Mouse (Mus musculus) embryo, embryonic 10.5 days (tissue): Measurements from ENCODE around the gene Gsx2.

Source experiments
- DNase-seq: peaks from one replicate; pipeline ENCODE4 v3.0.0-alpha.2; 2015; ENCODE audit warnings: low spot score

The Gsx2 gene

DNA sequence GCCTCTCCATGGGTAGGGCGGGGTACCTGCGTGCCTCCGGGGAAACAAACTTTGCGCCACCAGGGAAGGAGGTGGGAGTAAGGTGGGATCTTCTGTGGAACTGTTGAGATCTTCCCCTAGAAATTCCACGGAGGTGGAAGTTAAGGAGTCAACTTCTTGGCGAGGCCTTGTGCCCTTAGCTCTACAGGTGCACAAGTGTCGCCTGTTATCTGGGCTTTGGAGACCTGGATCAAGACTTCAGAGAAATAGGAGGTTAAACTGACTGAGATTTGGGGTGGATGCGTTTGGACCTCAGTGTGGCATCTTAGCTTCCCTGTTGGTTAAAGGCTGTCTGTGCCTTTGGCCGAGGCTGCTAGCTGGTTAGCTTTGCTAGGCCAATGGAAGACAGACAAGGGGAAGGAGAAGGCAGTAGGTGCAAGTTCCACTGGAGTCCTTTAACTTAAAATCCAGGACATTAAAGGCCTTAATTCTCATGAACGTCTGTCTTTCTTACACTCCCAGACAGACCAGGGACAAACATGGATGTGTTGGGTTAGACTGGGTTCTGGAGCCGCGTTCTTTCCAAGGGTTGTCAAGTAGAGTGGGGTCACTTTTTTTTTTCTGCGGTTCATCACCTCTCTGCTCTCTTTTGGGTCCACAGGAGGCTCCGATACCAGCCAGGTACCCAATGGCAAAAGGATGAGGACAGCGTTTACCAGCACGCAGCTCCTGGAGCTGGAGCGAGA is 1.1 kb downstream of the Gsx2 start:
- DNase-seq = no peak

DNA sequence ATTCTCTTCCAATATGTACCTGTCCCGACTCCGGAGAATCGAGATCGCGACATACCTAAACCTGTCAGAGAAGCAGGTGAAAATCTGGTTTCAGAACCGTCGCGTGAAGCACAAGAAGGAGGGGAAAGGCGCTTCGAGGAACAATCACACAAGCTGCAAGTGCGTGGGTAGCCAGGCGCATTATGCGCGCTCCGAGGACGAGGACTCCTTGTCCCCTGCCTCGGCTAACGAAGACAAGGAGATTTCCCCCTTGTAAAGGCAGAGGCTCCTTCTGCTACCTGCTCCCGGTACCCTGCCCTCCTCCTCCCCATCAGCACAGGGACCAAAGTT is 1.6 kb downstream of the Gsx2 start:
- peak; percentile 55 for DNase-seq

DNA sequence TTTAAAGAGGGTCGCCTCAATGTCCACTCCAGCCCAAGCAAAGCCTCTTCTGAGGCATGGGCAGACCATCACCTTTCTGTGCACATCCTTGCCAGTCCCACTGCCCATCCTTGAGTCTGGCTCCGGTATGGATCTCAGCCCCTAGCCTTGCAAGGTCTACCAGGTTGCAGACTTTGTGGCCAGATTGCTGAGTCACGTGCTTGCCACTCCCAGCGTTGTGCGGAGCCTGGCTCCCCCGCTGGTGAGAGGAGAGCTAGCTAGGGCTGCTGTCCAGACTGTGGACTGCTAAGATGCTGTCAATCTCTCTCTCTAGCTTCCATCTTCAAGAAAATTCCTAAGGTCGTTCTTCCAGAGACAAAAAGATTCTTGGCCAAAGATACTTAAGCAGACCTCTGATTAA is 4.2 kb downstream of the Gsx2 start:
- DNase-seq = peak; percentile 64

DNA sequence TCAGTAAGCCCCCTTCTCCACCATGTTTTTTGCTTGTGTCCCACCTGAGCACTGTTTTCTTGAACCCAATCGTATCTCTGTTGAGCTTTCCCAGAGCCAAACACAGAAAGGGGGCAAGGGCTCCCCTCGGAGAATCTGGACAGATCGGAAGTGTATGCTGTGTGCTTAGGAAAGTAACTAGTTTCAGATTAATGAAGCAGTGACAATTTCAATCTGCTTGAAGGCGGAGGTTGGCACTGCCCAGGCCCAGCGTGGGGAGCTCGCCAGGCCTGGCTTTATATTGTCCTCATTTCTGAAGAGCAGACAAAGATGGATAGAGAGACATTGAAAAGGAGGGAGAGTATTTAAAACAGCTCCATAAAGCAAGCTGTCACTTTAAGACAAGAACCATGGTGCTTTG is 7.0 kb downstream of the Gsx2 start:
- peak; percentile 41 for DNase-seq

DNA sequence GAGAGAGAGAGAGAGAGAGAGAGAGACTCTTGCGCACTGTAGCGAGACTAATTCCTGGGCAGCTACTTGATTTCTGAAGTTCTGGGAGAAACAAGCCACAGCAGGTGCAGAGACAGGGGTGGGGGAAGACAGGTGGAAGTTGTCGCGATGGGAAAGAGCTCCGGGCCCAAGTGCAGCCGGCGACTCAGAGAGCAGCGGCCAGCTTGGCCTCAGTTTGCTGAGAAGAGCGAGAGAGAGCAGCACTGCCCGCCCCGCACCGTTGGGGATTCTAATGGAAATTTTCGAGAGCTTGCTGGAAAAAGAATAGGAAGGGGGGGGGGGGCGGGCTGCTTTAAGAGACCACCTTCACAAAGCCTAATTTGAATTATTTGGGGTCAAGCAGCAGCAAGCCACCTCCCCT is 7.7 kb downstream of the Gsx2 start:
- DNase-seq = peak; percentile 59

DNA sequence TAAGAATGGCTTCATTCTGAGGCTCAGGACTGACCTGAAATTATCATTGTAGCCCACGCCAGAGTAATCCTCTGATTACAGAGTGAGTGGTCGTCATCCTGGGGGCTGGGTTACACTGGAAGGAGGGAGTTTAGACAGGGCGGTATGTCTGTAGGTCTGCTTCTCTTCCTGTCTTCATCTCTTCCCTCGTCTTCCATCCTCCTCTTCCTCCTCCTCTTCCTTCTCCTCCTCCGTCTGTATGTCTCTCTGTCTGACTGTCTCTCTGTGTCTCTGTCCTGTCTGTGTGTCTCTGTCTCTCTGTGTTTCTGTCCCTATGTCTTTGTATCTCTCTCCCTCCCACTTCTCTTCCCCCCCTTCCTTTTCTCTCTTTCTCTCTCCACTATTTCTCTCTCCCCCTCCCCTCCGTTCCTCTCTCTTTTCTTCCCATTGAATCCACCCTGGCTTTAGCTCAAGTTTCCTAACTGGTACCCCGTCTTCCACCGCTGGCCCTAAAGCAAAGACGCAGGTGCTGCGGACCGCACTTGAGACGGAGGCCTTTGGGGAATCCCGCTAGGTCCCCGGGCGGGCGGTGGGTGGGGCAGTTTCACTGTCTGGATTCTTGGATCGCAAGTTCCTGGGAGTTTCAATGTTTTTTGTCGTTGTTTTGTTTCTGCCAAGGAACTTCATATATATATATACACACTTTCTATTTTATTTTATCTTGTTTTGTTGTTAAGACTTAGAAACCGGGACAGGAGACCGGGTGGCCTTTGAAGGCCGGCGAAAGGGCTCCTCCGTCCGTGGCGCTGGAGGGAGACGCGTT is 8.4 kb downstream of the Gsx2 start:
- DNase-seq = peak; percentile 46

DNA sequence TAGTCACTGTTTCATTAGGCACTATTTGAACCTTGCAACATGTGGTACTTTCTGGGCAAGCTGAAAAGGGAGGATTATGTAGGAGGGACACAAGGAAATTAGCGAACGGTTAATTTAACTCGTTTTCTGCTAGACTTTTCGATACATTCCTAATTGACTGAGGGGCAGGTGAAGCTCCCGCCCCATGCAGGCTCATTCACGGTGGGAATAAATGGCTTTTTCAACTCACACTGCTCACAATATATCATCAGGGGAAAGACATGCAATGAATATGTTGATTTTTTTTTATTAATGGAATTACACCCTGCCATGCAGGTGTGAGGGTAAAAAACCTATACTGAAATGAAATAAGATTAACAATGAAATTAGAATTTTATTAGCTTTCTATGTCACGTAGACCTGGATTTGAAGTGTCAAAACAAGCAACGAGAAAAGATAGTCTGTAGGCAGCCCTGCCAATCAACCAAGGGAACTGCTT is 9.0 kb downstream of the Gsx2 start:
- no peak for DNase-seq

DNA sequence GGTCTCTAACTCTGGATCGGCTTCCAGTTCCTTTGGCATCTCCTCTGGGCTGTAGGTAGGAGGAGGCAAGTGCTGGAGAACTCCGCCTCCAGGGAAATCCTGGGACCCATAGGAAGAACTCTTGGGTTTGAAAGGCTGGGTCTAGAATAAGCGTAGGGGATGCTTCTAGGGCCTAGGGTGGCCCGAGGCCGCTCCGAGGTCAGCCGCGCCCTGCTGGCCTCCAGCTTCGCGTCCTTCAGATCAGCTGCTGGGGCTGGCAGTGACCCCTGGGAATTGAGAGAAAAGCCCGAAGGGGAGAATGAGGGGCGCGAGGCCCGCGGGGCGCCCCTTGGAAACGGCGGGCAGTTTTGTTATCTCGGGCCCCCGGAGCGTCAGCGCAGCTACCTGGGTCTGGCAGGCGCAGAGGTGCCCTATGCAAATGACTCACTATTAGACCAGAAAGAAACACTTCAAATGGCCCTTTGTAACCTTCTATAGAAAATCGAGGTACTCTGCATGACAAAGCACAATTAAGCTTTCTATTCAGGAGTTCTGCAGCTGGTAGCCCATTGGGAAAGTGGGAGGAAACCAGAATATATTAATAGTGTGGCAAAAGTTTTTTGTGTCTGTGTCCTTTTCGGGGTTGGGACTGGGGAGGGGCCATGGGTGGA is 9.6 kb downstream of the Gsx2 start:
- peak; percentile 51 for DNase-seq

DNA sequence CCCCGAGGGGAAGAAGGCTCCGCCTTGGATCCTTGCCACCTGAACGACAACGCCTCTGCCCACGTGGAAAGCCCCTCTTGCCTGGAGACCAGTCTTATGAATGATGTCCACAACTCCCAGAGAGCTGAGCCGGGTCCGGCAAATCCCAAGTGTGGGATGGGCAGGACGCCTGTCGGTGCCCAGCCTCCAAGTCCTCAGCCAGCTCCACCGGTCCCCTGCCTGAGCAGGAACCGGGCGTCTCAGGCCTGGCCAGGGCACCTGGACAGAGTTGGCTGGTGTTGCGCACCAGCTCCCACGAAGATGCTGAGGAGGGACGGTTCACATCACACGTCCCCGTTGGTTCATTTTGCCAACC is 10.1 kb downstream of the Gsx2 start:
- DNase-seq = no peak

DNA sequence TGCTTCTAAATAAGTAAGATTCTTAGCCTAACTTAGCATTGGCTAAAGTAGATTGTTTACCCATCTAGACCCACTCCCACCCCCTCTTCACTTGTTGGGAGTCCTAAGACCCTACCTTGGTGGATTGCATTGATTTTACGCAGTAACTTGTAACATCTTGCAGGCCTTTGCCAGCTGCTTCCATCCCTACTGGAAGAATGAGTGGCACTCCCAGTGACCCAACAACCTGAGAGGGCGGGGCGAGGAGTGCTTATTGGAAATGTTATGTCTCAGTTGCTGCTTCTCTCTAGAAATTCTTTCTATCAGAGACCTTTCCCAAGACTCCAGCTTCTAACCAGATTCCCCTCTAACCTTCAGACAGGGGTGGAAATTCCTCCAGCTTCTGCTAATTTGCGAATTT is 10.5 kb downstream of the Gsx2 start:
- peak; percentile 13 for DNase-seq

DNA sequence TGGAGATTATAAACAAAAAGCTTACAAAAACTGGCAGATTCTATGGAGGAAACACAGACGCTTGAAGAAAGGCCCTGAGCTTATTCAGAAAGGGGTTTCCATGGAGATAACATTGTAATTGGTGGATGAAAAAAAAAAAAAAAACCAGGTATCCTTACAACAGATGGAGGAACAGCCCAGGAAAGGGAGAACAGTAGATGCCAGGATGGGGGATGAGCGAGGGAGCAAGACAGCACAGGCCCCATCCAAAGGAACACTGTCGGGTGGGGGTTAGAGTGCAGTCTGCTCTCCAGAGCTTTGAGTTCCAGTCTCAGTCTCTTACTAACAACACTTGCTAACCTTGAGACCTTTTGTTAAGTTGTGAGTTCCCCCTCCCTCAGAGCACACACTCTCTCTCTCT is 31.1 kb downstream of the Gsx2 start:
- no peak for DNase-seq

DNA sequence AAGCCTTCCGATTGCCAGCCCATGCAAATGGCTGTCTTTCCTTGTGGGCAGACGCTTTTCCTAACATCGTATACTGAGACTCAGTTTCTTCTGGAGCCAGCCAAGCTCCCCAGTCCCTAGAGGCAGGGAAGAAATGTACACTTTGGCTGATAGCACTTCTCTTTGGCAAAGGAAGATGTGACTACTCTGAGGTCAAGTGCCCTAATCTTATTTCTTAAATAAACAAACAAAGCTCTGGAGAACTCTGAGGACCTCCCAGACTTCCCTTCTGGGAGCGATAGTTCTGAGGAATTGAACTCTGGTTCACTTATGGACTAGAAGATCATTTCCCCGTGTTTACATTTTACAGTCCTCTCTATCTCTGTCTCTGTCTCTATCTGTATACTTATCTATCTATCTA is 34.0 kb downstream of the Gsx2 start:
- peak; percentile 8 for DNase-seq

DNA sequence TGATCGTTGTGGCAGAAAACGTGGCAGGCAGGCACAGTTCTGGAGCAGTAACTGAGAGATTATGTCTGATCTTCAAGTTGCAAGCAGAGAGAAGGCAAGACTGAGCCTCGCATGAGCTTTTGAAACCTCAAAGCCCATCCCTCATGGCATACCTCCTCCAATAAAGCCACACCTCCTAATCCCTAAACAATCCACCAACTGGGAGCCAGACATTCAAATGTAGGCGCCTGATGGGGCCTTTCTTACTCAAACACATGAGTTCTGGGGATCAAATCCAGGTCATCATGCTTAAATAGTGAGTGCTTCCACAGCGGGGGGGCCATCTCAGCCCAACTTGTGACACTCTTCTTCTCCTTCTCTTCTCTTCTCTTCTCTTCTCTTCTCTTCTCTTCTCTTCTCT is 36.4 kb downstream of the Gsx2 start:
- no peak for DNase-seq

DNA sequence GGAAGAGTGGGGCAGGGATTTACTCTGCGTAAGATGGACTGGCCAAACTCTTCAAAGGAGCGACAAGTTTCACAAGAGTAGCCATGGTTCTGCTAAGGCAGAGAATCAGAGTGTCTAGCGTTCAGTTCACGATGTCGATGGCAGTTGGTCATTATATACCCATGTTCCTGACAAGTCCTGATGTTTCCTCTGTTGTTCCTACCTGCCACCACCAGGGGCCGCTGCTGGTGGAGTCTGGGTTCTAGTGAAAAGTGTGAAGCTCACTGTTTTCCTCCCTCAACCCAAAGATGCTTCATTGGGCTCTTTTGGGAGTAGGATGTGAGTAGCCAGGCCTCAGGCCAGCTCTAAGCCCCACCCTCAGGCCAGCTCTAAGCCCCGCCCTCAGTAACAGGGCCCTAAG is 43.4 kb downstream of the Gsx2 start:
- DNase-seq = peak; percentile 45

DNA sequence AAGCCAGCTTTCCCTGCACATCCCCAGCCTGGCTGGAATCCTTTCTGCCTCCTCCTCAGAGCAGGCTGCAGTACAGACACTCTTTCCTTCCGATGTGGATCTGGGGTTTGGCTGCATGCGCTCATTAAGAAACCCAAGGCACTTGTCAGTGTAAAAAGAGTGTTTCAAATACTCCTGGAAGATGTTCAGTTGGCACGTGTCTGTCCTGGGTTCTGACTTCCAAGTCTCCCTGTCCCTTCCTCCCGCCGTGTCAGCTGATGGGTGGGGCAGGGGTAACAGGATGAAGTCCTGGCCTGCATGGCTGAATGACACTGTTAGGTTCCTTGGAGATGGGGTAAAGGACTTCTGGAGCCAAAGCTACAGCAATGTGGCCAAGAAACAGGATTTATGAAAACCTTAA is 46.2 kb downstream of the Gsx2 start:
- DNase-seq = no peak
